Mouse (Mus musculus) midbrain, embryonic 11.5 days (tissue): ENCODE measurements around the gene Acp7. TPM values are rescaled to one million over a fixed set of nuclear protein-coding genes. Genes with fewer than 3 reads are reported as not detected.

ENCODE experiments used
- ATAC-seq: fragments of 200-750 bp; cut with Nextera tagmentation; 2 replicates; pipeline ENCODE4 v1.8.0; 2017; ENCODE audit warnings: moderate TSS enrichment, moderate library complexity; ENCODE audit not compliant: low FRiP score
- DNase-seq: peaks from one replicate; pipeline ENCODE4 v3.0.0; 2015; ENCODE audit warnings: low spot score; ENCODE audit errors: missing footprints
- H3K27ac ChIP-seq: fragments of 300-500 bp; sonication (generic); 2 replicates; pipeline ENCODE4 v1.5.1; 2014; ENCODE audit warnings: low read depth, low read length
- H3K27me3 ChIP-seq: fragments of 300-500 bp; sonication (generic); 2 replicates; pipeline ENCODE4 v1.6.1; 2014; ENCODE audit warnings: mild to moderate bottlenecking, low read length, moderate library complexity, mixed read lengths; ENCODE audit not compliant: control insufficient read depth, insufficient read depth
- H3K36me3 ChIP-seq: fragments of 300-500 bp; sonication (generic); 2 replicates; pipeline ENCODE4 v1.6.1; 2014; ENCODE audit warnings: mild to moderate bottlenecking, low read length, moderate library complexity, mixed read lengths; ENCODE audit not compliant: control insufficient read depth, insufficient read depth
- H3K4me1 ChIP-seq: fragments of 300-500 bp; sonication (generic); 2 replicates; pipeline ENCODE4 v1.6.1; 2014; ENCODE audit warnings: low read length; ENCODE audit not compliant: control insufficient read depth, insufficient read depth
- H3K4me2 ChIP-seq: fragments of 300-500 bp; sonication (generic); 2 replicates; pipeline ENCODE4 v1.6.1; 2014; ENCODE audit warnings: mild to moderate bottlenecking, moderate library complexity
- H3K4me3 ChIP-seq: fragments of 300-500 bp; sonication (generic); 2 replicates; pipeline ENCODE4 v1.5.1; 2014; ENCODE audit warnings: low read depth, low read length
- H3K9ac ChIP-seq: fragments of 300-500 bp; sonication (generic); 2 replicates; pipeline ENCODE4 v1.6.1; 2014; ENCODE audit warnings: low read length
- H3K9me3 ChIP-seq: fragments of 300-500 bp; sonication (generic); 2 replicates; pipeline ENCODE4 v1.6.1; 2016; ENCODE audit warnings: low read length; ENCODE audit not compliant: control insufficient read depth
- WGBS: fragments of 180-500 bp; shearing (Covaris S2); extraction: QIAGEN DNeasy Blood & Tissue Kit; methylation state at CpG from one replicate; pipeline ENCODE4 v1.1.7; 2014; 5-methylcytosine and 5-hydroxymethylcytosine counted together
- polyA plus RNA-seq: library from polyadenylated mRNA; unstranded; fragments of >200 nt; fragmentation: Nextera tagmentation; extraction: Ambion mirVana; gene quantifications from 2 replicates; pipeline ENCODE4 v1.2.1, GENCODE M21; 2014

Gene Acp7
- polyA plus RNA-seq, 1 experiment from 2014 or later, result not detected

DNA sequence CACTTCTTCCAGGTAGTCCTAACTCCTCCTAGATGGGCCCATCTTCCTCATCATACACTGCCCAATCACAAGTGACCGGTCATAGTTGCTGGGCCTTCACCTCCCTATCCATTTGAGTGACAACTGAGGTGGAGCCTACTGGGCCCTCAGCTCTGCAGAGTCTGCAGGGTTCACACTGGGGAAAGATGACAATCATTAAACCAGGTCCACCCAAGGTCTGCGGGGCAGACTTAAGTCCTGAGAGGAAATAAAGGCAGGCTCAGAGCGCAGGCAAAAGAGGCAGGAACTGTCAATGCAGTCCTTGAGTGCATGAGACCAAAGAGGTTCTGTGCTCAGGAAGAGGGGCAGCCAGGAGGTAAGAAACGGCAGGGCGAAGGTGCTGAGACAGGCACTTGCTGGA, 58.4 kb downstream of the Acp7 start:
- H3K27me3 ChIP-seq, result no peaks in the 10 kb centered on the region
- no peak overlapping the region for H3K4me3 ChIP-seq
- H3K9me3 ChIP-seq, result no peaks in the 10 kb centered on the region
- no peak overlapping the region for H3K4me2 ChIP-seq
- H3K36me3 ChIP-seq, result no peaks in the 10 kb centered on the region
- no peak overlapping the region for H3K27ac ChIP-seq
- no peaks in the 10 kb centered on the region for H3K4me1 ChIP-seq
- no peak overlapping the region for H3K9ac ChIP-seq
- DNase-seq, result no peak
- 93% methylated on average over 5 of the region's 5 CpGs for WGBS
- no peak for ATAC-seq

DNA sequence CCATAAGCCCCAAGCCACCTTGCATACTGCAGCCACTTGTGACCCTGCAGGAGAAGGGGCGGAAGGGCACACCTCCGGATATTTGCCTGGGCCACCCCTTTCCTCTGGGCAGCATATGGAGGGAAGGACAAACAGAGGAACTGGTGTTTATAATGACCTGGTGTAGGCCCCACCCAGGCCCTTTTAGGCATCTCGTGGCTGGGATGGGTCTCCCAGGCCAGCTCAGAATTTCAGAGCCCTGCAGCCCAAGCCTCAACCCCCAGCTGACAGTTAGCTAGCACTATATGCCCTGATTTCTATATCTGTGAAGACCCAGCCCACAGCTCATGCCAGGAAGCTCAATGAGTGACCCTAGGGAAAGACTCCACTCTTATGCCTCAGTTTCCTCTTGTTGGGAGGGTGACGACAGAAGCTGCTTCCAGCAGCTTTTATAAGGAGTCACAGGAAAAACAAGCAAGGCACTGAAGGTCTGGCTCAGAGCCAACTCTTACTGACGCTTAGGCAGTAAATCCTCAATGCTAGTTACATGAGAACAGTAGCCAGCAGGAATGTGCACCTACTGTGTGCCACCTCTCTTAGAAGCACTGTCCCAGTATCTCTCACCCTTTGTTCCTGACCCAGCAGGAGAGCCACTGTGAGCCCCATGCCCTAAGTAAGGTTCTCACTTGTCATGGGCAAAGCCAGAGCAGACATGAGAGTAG, 60.0 kb downstream of the Acp7 start:
- H3K4me1 ChIP-seq, result no peaks in the 10 kb centered on the region
- no peak overlapping the region for H3K27ac ChIP-seq

DNA sequence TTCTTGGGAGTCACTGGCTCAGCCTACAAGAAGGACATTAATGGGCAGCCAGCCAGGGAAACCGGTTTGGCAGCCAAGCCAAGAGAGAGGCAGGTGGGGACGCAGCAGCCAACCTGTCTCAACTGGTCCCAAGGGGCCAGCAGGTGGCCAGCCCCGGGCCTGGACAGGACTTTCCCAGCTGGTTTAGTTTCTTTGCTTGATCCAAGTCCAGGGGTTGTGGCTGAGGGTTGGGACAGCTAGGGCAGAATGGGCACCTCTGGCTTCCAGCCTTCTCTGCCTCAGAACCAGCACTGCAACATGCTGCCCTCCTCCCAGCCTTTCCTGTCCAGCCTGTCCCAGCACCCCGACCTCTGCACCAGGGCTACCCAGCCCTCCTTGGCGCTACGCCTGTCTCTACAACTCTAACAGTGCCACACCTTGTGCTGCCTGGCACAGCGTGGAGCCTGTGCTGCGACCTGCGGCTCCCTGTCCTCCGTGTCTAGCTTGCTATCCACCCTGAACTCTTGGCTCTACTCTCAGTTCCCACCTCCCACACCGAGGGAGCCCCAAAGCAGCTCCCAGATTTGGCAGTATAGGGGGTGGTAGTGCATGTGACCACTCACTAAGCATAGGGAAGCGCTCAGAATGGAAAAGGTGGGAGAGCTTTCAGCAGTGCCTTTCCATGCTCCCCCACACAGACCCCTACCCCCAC, 60.7 kb downstream of the Acp7 start:
- WGBS, result 74% methylated on average over 12 of the region's 12 CpGs
- Histone ChIP-seq H3K4me3 (no peak overlapping the region), H3K4me1 (no peaks in the 10 kb centered on the region), H3K27me3 (no peaks in the 10 kb centered on the region), H3K4me2 (no peak overlapping the region), H3K9ac (no peak overlapping the region), H3K36me3 (peaks cover 8% of the 10 kb centered on the region; the same call in 1 of the 2 replicates), H3K27ac (no peak overlapping the region), H3K9me3 (no peaks in the 10 kb centered on the region)
- DNase-seq, result no peak
- no peak for ATAC-seq

More for the DNA sequence above, 60.0 kb downstream of the Acp7 start:
- Histone ChIP-seq H3K9me3 (no peaks in the 10 kb centered on the region), H3K4me2 (no peak overlapping the region), H3K27me3 (no peaks in the 10 kb centered on the region), H3K9ac (no peak overlapping the region), H3K36me3 (peaks cover 8% of the 10 kb centered on the region; the same call in 1 of the 2 replicates), H3K4me3 (no peak overlapping the region)
- no peak for ATAC-seq
- DNase-seq, result no peak
- WGBS, result 67% methylated on average over 5 of the region's 5 CpGs

DNA sequence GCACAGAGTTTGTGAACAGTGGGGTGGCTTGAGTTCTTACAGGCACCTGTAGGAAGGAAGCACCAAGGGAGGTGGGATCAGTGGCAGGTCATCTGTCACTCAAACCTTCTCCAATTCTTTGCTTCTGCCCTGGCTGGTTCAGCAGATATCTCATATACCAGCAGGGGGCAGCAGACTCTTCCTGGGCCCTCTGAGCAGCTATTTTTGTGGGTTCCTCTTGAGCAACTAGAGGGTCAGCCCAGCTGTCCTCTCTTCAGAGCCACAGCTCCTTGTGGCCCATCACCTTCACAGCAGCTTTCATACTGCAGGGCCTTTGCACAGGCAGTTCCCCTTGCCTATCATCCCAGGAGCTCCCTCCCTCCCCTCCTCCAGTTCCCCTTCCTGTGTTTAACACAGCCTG, 62.9 kb downstream of the Acp7 start:
- Histone ChIP-seq H3K4me1 (no peaks in the 10 kb centered on the region), H3K9ac (no peak overlapping the region), H3K36me3 (peaks cover 18% of the 10 kb centered on the region), H3K9me3 (no peaks in the 10 kb centered on the region), H3K27me3 (no peaks in the 10 kb centered on the region), H3K4me2 (no peak overlapping the region), H3K27ac (no peak overlapping the region), H3K4me3 (no peak overlapping the region)
- ATAC-seq, result peak; percentile 38; the same call in 1 of the 2 replicates
- peak; percentile 92 for DNase-seq

DNA sequence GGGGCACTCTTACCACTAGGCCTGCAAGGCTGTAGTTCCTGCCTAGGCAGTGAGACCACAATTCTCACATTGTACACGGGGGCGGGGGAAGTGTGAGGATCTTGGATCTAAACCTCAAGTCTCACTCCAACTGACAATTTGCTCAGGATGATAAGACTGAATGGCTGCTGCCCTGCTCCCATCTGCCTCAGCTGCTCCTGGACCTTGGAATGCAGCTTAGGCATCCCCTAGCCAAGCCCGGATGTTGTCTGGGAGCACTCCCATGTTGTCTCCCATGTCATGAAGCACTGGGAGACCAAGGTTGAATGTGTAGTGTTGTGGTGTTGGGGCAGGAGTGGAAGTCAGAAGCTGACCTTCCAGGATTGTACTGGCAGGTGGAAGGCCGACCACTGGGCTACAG, 63.6 kb downstream of the Acp7 start:
- DNase-seq, result no peak
- H3K27me3 ChIP-seq, result no peaks in the 10 kb centered on the region

DNA sequence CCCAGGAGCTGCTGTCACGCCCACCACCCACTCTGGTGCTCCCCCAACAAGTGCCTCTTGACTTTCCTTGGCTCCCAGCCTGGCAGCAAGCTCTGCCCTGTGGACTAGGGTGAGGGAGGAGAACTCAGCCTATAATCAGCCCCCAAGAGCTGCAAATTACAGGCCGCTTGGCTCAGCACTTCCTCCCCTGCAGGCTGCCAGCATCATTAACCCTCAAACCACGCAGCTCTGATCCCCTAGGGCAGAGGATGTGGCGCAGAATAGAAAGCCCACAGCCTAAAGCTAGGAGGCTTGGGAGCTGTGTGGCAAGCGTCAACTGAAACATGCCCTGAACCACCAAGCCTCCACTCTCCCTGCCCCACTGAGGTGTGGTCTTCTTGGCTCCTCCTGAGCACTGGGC, 65.7 kb downstream of the Acp7 start:
- Histone ChIP-seq H3K4me1 (no peaks in the 10 kb centered on the region), H3K4me3 (no peak overlapping the region), H3K27me3 (no peaks in the 10 kb centered on the region), H3K36me3 (peaks cover 27% of the 10 kb centered on the region), H3K4me2 (no peak overlapping the region), H3K27ac (no peak overlapping the region), H3K9ac (no peak overlapping the region), H3K9me3 (no peaks in the 10 kb centered on the region)
- DNase-seq (no peak), ATAC-seq (no peak)
- 93% methylated on average over 5 of the region's 5 CpGs for WGBS

More for the DNA sequence above, 63.6 kb downstream of the Acp7 start:
- no peak overlapping the region for H3K4me3 ChIP-seq
- no peak overlapping the region for H3K27ac ChIP-seq
- no peak overlapping the region for H3K4me2 ChIP-seq
- ATAC-seq, result no peak
- H3K9ac ChIP-seq, result no peak overlapping the region
- 86% methylated on average over 4 of the region's 4 CpGs for WGBS
- H3K4me1 ChIP-seq, result no peaks in the 10 kb centered on the region
- peaks cover 21% of the 10 kb centered on the region for H3K36me3 ChIP-seq
- H3K9me3 ChIP-seq, result no peaks in the 10 kb centered on the region

DNA sequence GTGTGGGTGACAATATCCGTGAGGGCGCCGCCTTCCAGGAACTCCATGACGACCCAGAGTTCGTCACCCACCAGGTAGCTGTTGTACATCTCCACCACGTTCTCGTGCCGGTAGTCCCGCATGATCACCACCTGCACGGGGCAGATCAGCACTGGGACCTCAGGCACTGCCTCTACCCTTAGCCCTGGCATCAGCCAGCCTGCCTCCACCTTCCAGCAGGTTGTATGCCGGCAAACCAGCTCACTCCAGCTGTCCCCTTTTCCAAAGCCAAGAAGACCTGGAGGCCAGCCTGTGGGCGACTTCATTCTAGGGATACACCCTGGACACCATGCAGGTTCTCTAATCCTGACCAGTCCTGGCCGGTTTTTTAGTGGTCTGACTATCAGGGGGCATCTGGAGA, 68.2 kb downstream of the Acp7 start:
- Histone ChIP-seq H3K36me3 (peaks cover 28% of the 10 kb centered on the region), H3K9me3 (no peaks in the 10 kb centered on the region)
- no peak for ATAC-seq

DNA sequence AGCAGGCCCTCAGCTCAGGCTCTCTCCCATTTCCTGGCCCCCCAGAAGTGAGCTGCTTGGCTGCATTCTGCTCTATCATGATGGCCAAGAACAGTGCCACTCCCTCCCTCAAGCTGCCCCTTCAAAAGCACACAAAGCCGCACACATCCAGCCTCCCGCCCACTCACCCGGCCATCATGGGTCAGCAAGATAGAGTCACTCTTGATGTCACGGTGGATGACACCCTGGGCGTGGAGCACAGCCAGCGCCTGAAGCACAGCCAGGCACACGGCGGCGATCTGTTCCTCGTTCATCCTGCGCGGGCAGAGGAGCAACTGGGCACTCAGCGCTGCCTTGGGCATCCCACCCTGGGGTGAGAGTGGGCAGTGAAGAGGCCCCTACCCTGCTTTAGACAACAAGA, 68.8 kb downstream of the Acp7 start:
- Histone ChIP-seq H3K4me1 (no peaks in the 10 kb centered on the region), H3K9me3 (no peaks in the 10 kb centered on the region), H3K27me3 (no peaks in the 10 kb centered on the region), H3K4me2 (no peak overlapping the region), H3K27ac (no peak overlapping the region), H3K4me3 (no peak overlapping the region), H3K9ac (no peak overlapping the region), H3K36me3 (peaks cover 27% of the 10 kb centered on the region)
- ATAC-seq, result no peak
- WGBS, result 94% methylated on average over 13 of the region's 13 CpGs
- no peak for DNase-seq

More for the DNA sequence above, 68.2 kb downstream of the Acp7 start:
- Histone ChIP-seq H3K4me2 (no peak overlapping the region), H3K4me1 (no peaks in the 10 kb centered on the region), H3K9ac (no peak overlapping the region), H3K27ac (no peak overlapping the region), H3K27me3 (no peaks in the 10 kb centered on the region), H3K4me3 (no peak overlapping the region)
- DNase-seq, result no peak
- WGBS, result 94% methylated on average over 13 of the region's 13 CpGs

DNA sequence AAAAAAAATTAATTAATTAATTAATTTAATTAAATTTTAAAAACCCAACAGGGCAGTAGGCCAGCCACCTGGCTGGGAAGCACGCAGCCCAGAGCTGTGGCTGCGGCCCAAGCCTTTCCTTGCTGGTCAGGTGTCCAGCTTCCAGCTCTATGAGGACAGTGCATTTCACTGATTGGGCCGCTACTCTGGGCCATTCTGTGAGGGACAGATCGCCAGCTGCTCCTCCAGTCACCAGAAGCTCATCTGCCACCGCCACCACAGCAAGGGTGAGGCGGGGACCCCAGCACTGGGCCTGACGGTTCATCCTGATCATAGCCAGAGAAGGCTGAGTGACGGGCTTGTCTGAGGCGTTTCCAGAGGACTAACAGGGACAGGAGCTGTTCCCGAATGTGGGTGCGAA, 69.2 kb downstream of the Acp7 start:
- no peak for ATAC-seq
- Histone ChIP-seq H3K36me3 (peaks cover 26% of the 10 kb centered on the region), H3K4me3 (no peak overlapping the region), H3K4me2 (no peak overlapping the region), H3K27me3 (no peaks in the 10 kb centered on the region), H3K27ac (no peak overlapping the region), H3K9ac (no peak overlapping the region), H3K4me1 (no peaks in the 10 kb centered on the region), H3K9me3 (no peaks in the 10 kb centered on the region)
- no peak for DNase-seq
- WGBS, result 87% methylated on average over 11 of the region's 11 CpGs
